In genomic region chr6:56848974-56849373, GRCm38 (mm10) we compare ENCODE assay signal across 20 mouse cellular contexts.
"Had no signal": no experiment of that assay in that cellular context is flagged by ENCODE, and none has a peak within 500 bp of the region (broad histone marks: within the 10 kb centered on the region; RNA-seq: fewer than 3 reads in every experiment).

No protein-coding gene starts in this region.

- H3K27me3 ChIP-seq: kidney, embryonic 15.5 days; liver, embryonic 13.5 days; midbrain, embryonic 12.5 days; midbrain, embryonic 15.5 days; stomach, embryonic 15.5 days had no signal

- H3K36me3 ChIP-seq: midbrain, embryonic 12.5 days; midbrain, embryonic 15.5 days had no signal

- H3K4me3 ChIP-seq: kidney, embryonic 15.5 days; left cerebral cortex, adult 2 months; liver, embryonic 13.5 days; midbrain, embryonic 12.5 days; midbrain, embryonic 15.5 days; myocyte; stomach, embryonic 15.5 days had no signal

- DNase-seq: kidney, adult 11 months; kidney, adult 8-10 months; kidney, postnatal 10 days; kidney, postnatal 36 days; layer of hippocampus, postnatal 36 days; liver, embryonic 13.5 days; lung, adult 2 months; lung, postnatal 14 days; right cerebral cortex, adult 18-20 months; right cerebral cortex, postnatal 14 days; right cerebral cortex, postnatal 4 days; thymus, adult 18-20 months; thymus, postnatal 36 days had no signal

- H3K4me1 ChIP-seq: kidney, embryonic 15.5 days; midbrain, embryonic 12.5 days; midbrain, embryonic 15.5 days; stomach, embryonic 15.5 days had no signal

- H3K9me3 ChIP-seq: kidney, embryonic 15.5 days; liver, embryonic 13.5 days; midbrain, embryonic 12.5 days; midbrain, embryonic 15.5 days; stomach, embryonic 15.5 days had no signal

- H3K27ac ChIP-seq: kidney, embryonic 15.5 days; left cerebral cortex, adult 2 months; liver, embryonic 13.5 days; macrophage; midbrain, embryonic 12.5 days; midbrain, embryonic 15.5 days; stomach, embryonic 15.5 days had no signal

- H3K4me2 ChIP-seq: kidney, embryonic 15.5 days; liver, embryonic 13.5 days; midbrain, embryonic 12.5 days; midbrain, embryonic 15.5 days; stomach, embryonic 15.5 days had no signal

- ATAC-seq: midbrain, embryonic 15.5 days had no signal

- H3K9ac ChIP-seq: kidney, embryonic 15.5 days; liver, embryonic 13.5 days; midbrain, embryonic 12.5 days; midbrain, embryonic 15.5 days; stomach, embryonic 15.5 days had no signal
